Mouse (Mus musculus) bone marrow, adult 2 months (tissue): ENCODE results near the gene Stox2. TPM values are rescaled to one million over a fixed set of nuclear protein-coding genes. Genes with fewer than 3 reads are reported as not detected.

Experiments
- H3K27ac ChIP-seq: fragments of 200-500 bp; 2 replicates; pipeline ENCODE4 v1.5.1; 2012; ENCODE audit warnings: low read depth, mild to moderate bottlenecking, control low read depth, inconsistent platforms, low read length; ENCODE audit not compliant: control insufficient read depth, poor library complexity, insufficient read depth
- H3K4me1 ChIP-seq: fragments of 200-500 bp; 2 replicates; pipeline ENCODE4 v1.6.1; 2011; ENCODE audit warnings: low read length; ENCODE audit not compliant: control insufficient read depth, insufficient read depth
- H3K4me3 ChIP-seq: fragments of 200-500 bp; replicated peaks from 2 replicates; pipeline ENCODE3; 2011; ENCODE audit warnings: mild to moderate bottlenecking, low read depth, low read length, control low read depth; ENCODE audit not compliant: control insufficient read depth
- CTCF ChIP-seq: fragments of 200-500 bp; IDR thresholded peaks from 2 replicates; pipeline ENCODE4 v1.5.1; 2011; ENCODE audit warnings: low read length, control low read depth; ENCODE audit not compliant: control insufficient read depth, insufficient read depth
- POLR2A ChIP-seq: fragments of 200-500 bp; IDR thresholded peaks from 2 replicates; pipeline ENCODE4 v1.6.1; 2011; ENCODE audit warnings: low read depth, mild to moderate bottlenecking, control low read depth, low read length, borderline replicate concordance; ENCODE audit not compliant: control insufficient read depth
- WGBS: fragments of 180-500 bp; shearing (Covaris S2); methylation state at CpG from one replicate; pipeline ENCODE4 v1.1.7; 2018; 5-methylcytosine and 5-hydroxymethylcytosine counted together
- polyA plus RNA-seq: library from polyadenylated mRNA; stranded (reverse); fragments of >200 nt; gene quantifications from 2 replicates; pipeline ENCODE4 v1.2.4, GENCODE M21; 2011; ENCODE audit warnings: low replicate concordance; ENCODE audit not compliant: missing spikeins, insufficient read depth, insufficient read length

The Stox2 gene
- polyA plus RNA-seq, 1 experiment: 3.2 TPM

DNA sequence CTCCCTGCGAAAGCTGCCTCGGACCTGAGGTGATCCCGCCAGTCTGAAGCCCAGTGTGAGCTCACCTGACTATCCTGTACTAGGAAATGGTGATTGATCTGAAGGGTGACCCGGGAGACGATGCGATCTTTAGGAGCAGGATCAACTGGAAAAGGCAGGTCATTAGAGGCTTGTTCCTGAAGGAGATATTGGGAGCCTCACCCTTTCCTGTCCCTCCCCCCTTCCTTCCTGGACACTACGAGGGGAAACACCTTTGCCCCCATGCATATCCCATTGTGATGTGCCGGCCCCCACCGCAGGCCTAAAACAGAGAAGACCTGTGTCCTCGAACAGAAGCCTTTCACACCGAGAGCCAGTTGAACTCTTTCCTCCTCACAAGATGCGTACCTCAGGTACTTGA lies 58.0 kb downstream of the Stox2 start:
- TF ChIP-seq POLR2A (no peak), CTCF (no peak)
- Histone ChIP-seq H3K27ac (no peak overlapping the region), H3K4me3 (no peak overlapping the region), H3K4me1 (no peaks in the 10 kb centered on the region)
- WGBS: 76% methylated on average over 12 of the region's 12 CpGs

DNA sequence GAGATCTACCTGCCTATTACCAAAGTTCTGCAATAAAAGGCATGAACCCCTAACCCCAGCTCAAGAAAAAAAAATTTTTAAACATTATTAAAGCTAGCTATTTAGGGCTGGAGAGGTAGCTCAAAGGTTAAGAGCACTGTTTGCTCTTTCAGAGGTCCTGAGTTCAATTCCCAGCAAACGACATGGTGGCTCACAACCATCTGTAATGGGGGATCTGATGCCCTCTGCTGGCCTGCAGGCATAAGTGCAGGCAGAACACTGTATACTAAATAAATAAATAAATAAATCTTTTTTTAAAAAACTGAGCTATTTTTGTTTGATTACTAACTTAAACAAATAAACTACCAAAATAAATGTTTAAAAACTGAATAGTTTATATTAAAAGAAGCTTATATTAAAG lies 60.4 kb downstream of the Stox2 start:
- Histone ChIP-seq H3K27ac (no peak overlapping the region), H3K4me1 (no peaks in the 10 kb centered on the region), H3K4me3 (no peak overlapping the region)
- WGBS: 48% methylated on average over 1 of the region's 1 CpGs
- TF ChIP-seq CTCF (peak; percentile 43), POLR2A (no peak)

DNA sequence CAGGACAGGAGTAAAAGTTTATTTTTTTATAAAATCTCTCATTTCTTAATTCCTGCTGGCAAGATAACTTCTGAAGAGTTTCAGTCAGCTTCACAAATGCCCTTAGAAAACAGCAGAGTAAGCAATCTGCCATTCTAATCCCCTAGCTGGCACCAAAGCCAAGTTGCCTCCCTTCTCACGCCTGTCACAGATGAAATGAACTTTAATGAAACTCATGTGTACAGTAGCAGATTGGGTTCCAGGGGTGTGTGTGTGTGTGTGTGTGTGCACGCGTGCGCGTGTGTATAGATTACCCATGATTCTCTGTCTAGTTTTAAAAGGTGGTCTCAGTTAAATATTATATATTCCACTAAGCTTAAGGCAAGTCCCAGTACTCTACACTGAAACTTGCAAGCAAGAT lies 62.0 kb downstream of the Stox2 start:
- Histone ChIP-seq H3K27ac (no peak overlapping the region), H3K4me1 (no peaks in the 10 kb centered on the region), H3K4me3 (no peak overlapping the region)
- no peak for TF ChIP-seq CTCF
- no peak for TF ChIP-seq POLR2A
- WGBS: 80% methylated on average over 5 of the region's 5 CpGs

DNA sequence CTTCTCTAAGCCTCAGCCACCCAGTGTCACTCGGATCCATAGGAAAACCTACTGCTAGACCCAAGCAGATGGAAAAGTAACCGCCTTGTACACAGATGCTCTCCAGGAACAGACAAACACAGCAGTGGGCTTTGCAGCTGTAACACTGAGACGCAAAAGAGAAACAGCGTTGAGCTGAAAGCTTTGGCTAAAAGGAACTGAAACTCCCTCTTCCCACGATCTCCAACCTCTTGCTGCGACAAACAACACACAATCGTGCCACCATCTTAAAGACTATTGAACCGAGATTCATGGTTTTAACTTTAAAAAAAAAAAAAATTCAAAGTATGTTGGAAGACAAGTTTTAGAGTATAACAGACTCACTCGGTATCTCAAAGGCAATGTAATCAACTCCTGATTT lies 62.5 kb downstream of the Stox2 start:
- H3K4me1 ChIP-seq: no peaks in the 10 kb centered on the region
- no peak overlapping the region for H3K27ac ChIP-seq
- TF ChIP-seq CTCF: no peak
- no peak for TF ChIP-seq POLR2A
- no peak overlapping the region for H3K4me3 ChIP-seq
- 57% methylated on average over 9 of the region's 9 CpGs for WGBS

DNA sequence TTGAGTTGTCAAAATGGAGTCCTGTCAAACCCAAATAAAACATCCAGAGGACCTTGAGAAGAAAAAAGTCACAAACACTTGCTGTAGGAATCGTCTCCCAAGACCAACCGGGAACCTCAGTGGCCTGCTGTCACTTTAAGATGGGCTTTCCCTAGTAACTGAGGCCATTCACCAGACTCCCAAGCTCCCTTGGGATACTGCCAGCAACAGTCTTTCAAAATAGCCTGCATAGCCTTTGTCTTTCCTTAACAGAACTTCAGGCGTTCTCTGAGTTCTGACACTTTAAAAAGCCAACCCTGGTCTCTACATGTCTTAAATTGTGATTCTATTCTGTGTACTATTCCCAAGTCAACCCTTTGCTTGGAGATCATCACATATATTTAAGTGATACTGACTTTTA lies 64.9 kb downstream of the Stox2 start:
- WGBS: 79% methylated on average over 3 of the region's 3 CpGs
- Histone ChIP-seq H3K4me3 (no peak overlapping the region), H3K27ac (no peak overlapping the region), H3K4me1 (no peaks in the 10 kb centered on the region)
- TF ChIP-seq CTCF: no peak
- no peak for TF ChIP-seq POLR2A

DNA sequence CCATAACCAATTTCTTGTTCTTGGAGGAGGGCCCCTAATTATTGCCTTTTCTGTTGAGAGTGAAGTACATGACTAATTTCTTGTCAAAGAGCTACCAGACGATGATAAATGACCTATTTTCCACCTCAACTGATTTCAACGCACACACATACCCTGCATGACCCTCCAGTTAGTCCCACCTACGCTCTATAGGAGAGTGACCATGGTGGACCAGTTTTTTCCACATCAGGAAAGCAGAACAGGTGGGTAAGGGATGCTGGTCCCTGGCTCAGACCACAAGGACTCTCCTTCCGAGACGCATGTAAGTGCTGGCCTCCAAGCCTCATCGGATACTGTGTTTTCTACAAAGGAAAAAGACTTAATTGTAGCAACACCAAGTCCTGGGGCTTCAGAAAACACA lies 65.4 kb downstream of the Stox2 start:
- 75% methylated on average over 6 of the region's 6 CpGs for WGBS
- no peak overlapping the region for H3K4me3 ChIP-seq
- TF ChIP-seq CTCF: no peak
- no peak for TF ChIP-seq POLR2A
- no peak overlapping the region for H3K27ac ChIP-seq
- no peaks in the 10 kb centered on the region for H3K4me1 ChIP-seq

DNA sequence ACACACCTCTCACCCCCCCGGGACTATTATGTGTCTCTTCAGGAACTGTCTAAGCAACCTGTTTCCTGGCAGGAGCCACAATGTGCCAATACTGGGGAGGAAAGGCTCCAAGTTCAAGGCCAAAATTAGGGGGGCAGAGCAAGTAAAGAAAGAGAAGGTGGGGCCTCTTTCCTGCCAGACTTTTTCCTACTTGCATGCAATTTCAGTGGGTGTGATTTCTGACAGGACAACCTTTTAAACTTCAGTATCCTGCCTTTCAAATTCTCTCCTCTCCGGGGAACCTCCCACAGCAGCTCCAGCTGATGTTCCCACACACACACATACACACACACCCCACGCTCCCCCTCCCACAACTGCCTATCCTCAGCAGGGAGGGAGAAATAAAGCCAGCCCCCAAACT lies 66.1 kb downstream of the Stox2 start:
- Histone ChIP-seq H3K27ac (no peak overlapping the region), H3K4me3 (no peak overlapping the region), H3K4me1 (no peaks in the 10 kb centered on the region)
- TF ChIP-seq CTCF (no peak), POLR2A (no peak)
- WGBS: 22% methylated on average over 3 of the region's 3 CpGs

DNA sequence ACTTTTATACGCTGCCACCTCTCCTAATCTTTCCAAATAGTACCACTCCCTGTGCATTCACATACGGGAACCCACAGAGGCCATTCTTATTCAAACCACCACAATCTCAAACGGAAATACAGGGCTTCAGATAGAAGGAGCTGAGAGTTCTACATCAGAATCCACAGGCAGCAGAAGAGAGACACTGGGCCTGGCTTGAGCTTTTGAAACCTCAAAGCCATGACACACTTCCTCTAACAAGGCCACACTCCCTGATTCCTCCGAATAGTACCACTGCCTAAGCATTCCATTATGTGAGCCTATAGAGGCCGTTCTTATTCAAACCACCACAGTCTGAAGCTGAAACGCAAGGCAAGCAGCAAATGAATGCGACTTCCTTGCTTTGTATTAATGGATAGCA lies 69.5 kb downstream of the Stox2 start:
- 84% methylated on average over 7 of the region's 7 CpGs for whole genome bisulfite sequencing
- no peaks in the 10 kb centered on the region for H3K4me1 ChIP-seq
- no peak overlapping the region for H3K27ac ChIP-seq
- TF ChIP-seq CTCF: no peak
- no peak for TF ChIP-seq POLR2A
- H3K4me3 ChIP-seq: no peak overlapping the region

DNA sequence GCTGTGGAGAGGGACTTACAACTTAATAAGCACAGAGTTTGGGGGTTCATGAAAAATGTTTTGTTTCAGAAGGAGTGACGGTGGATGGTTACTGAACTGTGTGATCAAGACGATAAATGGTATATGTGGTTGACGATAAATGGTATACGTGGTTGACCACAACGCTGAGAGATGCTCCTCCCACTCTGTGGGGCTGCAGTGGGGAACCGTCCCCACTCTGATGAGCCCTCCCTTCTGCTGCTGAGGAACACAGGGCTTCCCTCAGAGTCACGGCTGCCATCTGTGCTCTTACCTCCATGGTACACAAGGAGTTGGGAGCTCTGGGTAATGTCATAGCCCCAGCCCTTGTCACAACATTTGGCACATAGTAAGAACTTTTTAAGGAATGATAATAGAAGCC lies 72.4 kb downstream of the Stox2 start:
- WGBS: 4% methylated on average over 7 of the region's 7 CpGs
- Histone ChIP-seq H3K4me1 (no peaks in the 10 kb centered on the region), H3K4me3 (no peak overlapping the region), H3K27ac (no peak overlapping the region)
- no peak for TF ChIP-seq POLR2A
- no peak for TF ChIP-seq CTCF
